Mouse (Mus musculus): ENCODE data around the gene Mt1.
A peak's percentile ranks its signal among the peaks of the same experiment; 100 is the strongest.

DNA sequence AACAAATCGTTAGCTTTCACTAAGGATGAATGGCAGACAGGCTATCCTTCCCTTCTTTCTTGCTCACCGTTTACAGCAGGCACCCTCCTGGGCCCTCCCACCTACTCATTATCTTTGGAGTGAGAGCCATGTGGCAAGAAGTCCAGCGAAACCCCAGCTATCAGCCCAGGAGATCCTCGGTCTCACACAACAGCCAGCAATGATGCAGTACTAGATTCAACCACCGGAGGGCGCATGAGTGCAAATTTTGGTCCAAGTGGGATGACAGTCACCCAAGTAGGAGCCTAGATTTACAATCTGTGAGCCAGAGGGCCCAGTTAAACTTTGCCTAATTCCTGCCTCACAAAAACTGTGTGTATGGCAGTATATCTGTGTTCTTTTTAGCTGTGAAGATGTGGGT is 11.6 kb upstream of the Mt1 start:
- TF ChIP-seq POLR2A (IDR thresholded peaks at IDR 0.05; ENCODE audit: low read depth, low read length) (no peak), CTCF (IDR thresholded peaks at IDR 0.05; ENCODE audit: extremely low read depth, insufficient read length, insufficient replicate concordance, low read depth, low read length) (peak; percentile 90; the same call in 1 of the 2 replicates)

All from small intestine, adult 2 months (tissue).